Mouse (Mus musculus): Measurements from ENCODE around the gene Pnrc1.

Gene Pnrc1

DNA sequence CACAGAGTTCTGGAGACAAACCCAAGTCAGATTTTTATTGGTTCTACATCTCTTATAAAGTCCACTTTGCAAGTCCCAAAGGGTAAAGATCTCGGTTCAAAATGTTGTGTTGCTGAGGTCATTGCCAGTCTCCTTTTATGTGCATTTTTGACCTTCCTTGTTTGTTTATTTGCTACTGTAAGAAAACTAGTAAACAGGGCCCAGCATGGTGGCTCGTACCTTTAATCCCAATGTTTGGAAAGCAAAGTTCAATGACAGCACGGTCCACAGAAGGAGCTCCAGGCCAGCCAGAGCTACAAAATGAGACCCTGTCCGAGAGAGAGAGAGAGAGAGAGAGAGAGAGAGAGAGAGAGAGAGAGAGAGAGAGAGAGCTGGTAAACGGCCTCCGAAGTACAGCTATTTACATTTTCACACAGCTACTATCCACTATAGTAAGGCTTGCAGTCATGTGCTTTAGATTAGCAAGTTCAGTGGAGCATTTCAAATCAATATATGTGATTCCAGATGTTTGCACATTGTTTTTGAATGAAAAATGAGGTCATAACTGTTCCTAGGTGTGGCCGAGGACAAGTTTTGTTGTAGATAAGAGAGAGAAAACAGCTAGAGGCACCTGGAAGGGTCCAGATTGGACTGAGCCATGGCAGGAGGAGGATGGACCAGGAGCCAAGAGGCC lies 65.8 kb downstream of the Pnrc1 start:
- no peak for DNase-seq (ENCODE audit: low read depth, low spot score)

DNA sequence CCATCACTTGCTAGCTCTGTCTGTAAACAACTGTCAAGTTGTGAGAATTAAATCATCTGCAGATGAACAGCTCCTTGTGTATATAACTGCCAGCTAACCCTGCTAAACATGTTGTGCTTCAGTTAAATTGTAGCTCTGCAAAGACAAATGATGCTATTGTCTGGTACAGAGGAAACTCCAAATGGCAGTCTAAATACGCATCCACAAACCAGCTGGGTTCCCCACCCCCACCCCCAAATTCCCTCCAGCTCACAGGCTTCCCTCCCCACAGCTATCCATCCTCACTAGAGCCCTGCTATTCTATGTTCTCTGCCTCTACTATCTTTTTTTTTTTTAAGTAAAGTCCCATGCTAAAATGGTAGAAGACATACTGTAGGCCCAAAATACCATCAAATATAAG lies 68.1 kb downstream of the Pnrc1 start:
- DNase-seq (ENCODE audit: low read depth, low spot score): no peak

DNA sequence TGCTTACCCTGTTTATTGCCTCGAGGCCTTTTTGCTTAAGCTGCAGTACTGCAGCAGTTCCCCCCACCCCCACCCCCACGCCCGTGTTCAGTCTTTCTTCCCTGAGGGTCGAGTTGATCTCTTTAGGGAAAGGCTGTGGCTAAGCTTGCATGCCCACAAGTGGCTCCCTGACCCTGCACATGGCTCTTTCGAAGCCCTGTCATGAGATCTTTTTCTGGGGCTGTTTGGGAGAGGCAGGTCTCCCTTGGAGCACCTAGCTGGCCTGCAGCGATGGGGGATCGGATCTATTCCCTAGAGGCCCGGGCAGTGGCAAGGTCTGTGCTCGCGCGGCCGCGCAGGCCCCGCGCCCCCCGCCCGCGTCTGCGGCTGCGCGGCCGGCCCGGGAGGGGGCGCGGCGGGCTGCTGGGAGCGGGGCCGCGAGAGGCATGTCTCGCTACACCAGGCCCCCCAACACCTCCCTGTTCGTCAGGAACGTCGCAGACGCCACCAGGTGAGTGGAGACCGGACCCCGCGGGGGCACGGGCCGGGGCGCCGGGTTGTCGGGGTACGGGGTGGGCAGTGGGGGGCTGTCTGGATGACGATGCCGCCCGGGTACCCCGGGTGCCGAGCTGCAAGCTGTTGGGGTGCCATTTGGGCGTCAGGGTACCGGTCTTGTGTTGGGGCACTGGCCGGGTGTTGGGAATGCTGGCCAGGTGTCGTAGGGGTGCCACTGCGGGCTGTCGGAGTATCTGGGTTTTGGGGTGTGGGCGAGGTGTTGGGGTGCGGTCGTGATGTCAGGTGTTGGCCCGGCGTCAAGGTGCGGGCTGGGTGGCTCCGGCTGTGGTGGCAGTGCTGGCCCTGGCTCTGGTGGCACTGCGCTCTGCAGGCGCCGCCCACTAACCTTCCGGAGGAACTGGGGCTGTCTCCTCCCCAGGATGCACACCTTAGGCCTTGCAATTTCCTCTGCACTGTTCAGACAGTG lies 80.8 kb downstream of the Pnrc1 start, which contains the start of gene Srsf12:
Srsf12 (plus strand) TSS at position 111 of the 961 bp plus-strand sequence.
- DNase-seq (ENCODE audit: low read depth, low spot score): no peak

DNA sequence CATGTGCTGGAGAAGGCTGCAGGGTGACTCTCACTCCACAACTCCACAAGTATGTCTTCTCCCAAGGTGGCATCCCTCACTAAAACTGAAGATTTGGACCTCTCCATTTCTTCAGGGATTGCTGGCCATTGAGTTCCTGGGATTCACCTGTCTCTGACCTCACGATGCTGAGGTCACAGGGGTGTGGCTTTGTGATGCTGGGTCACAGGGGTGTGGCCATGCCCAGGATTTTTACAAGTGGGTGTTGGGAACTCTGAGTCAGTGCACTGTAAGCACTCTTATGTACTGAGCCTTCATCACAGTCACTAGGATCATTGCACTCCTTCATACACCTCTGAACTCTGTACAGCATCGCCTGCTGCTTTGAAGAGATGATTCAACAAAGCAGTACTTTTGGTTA lies 82.4 kb downstream of the Pnrc1 start:
- DNase-seq (ENCODE audit: low read depth, low spot score): no peak

DNA sequence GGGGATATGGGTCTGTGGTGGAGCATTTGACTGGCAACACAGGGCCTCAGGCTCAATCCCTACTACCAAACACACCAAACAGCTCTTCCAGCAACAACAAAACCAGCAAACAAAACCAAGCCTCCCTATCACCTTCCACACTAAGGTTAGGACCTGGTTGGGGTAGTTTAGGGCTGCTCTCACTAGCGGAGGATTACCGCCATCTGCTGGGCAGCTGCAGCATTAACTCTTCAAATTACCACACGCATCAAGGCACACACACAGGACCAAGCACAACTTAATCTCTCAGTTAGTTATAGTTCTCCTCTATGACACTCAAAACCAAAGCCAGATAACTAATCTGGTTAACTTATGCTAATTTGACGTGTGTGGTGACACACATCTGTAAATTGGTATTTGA lies 85.3 kb downstream of the Pnrc1 start:
- no peak for DNase-seq (ENCODE audit: low read depth, low spot score)

DNA sequence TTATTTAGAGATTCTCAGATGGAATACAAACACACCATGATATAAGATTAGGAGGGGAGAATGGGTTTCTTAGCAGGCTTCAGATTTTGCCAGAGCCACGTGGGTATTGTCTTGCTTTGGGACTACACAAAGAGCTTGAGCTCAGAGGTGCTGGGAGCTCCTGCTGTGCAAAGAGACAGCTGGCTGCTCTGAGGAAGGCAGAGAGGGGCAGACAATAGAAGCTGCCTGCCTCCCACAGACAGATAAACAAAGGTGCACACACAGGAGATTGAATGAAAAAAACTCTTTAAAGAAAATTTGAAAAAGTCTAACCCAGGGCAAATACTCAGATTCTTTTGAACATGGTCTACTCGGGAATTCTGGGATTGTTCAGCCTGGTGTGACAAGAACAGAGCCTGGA lies 91.8 kb downstream of the Pnrc1 start:
- no peak for DNase-seq (ENCODE audit: low read depth, low spot score)
